Mouse (Mus musculus) stomach, embryonic 15.5 days (tissue): ENCODE measurements around the gene Prss48. TPM values are rescaled to one million over a fixed set of nuclear protein-coding genes. Genes with fewer than 3 reads are reported as not detected.

Experiments
- ATAC-seq: fragments of 200-750 bp; cut with Nextera tagmentation; 2 replicates; pipeline ENCODE4 v1.8.0; 2017; ENCODE audit warnings: low read depth, moderate number of reproducible peaks, moderate TSS enrichment; ENCODE audit not compliant: insufficient read depth, low FRiP score
- H3K27ac ChIP-seq: fragments of 300-500 bp; sonication (generic); 2 replicates; pipeline ENCODE4 v1.5.1; 2015; ENCODE audit warnings: mild to moderate bottlenecking, inconsistent platforms
- H3K27me3 ChIP-seq: fragments of 300-500 bp; sonication (generic); replicated peaks from 2 replicates; pipeline ENCODE4 v1.6.1; 2015; ENCODE audit warnings: inconsistent platforms
- H3K36me3 ChIP-seq: fragments of 300-500 bp; sonication (generic); 2 replicates; pipeline ENCODE4 v1.6.1; 2015; ENCODE audit warnings: inconsistent platforms
- H3K4me1 ChIP-seq: fragments of 300-500 bp; sonication (generic); 2 replicates; pipeline ENCODE4 v1.6.1; 2015; ENCODE audit warnings: inconsistent platforms
- H3K4me2 ChIP-seq: fragments of 300-500 bp; sonication (generic); 2 replicates; pipeline ENCODE4 v1.6.1; 2015; ENCODE audit warnings: mild to moderate bottlenecking, inconsistent platforms
- H3K4me3 ChIP-seq: fragments of 300-500 bp; sonication (generic); replicated peaks from 2 replicates; pipeline ENCODE4 v1.5.1; 2015; ENCODE audit warnings: inconsistent platforms
- H3K9ac ChIP-seq: fragments of 300-500 bp; sonication (generic); 2 replicates; pipeline ENCODE4 v1.6.1; 2015; ENCODE audit warnings: inconsistent platforms
- H3K9me3 ChIP-seq: fragments of 300-500 bp; sonication (generic); 2 replicates; pipeline ENCODE4 v1.6.1; 2016; ENCODE audit warnings: inconsistent platforms
- WGBS: fragments of 180-500 bp; shearing (Covaris S2); methylation state at CpG from one replicate; pipeline ENCODE4 v1.1.7; 2015; 5-methylcytosine and 5-hydroxymethylcytosine counted together
- polyA plus RNA-seq: library from polyadenylated mRNA; unstranded; fragments of >200 nt; fragmentation: Nextera tagmentation; extraction: Ambion mirVana; gene quantifications from 2 replicates; pipeline ENCODE4 v1.2.1, GENCODE M21; 2015

Gene Prss48
- polyA plus RNA-seq, 1 experiment from 2014 or later, result not detected

DNA sequence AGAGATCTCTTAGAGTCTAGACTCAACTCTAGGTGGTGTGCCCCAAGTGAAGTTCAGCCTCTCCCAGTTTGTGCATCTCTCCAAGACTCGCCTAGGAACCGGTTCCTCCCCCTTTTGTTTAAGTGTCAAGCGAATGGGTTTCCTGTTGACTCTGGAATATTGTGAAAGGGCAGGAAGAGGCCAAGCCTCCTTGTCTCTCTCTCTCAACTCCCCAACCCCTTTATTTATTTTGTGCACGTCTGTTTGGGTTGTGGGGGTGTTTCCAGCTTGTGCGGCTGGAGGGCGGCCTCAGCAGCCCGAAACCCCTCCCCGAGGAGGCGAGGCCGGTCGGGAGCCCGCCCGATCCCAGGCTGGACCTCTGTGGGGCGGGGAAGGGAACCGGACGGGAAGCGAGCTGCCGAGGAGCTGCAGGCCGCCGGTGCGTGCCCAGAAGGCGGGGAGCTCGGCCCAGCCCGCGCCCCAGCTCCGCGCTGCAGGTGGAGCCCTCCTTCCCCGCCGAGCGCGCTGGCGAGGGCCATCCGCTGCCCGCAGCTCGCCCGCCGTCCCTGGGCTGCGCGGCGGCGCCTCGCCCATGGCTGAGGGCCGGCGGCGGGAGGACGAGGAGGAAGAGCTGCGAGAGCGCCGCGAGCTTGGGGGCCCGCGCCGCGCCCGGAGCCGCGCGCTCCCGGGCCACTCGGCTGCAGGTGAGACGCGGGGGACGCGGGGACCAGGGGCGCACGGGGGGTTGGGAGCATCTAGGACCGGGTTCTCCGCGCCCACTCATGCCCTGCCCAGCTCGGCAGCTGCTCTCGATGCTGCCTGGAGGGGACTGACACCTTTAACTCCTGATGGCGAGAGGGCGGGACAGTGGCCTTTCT, 31.3 kb downstream of the Prss48 start, which contains the start of gene Sh3d19:
TSS of gene Sh3d19 (plus strand) at position 368 of the 857 bp plus-strand sequence.
- Histone ChIP-seq H3K9ac (peak within 1 kb of the TSS; percentile 73), H3K4me3 (peak within 1 kb of the TSS; percentile 87), H3K4me2 (peak within 1 kb of the TSS; percentile 79), H3K4me1 (no peaks in the 10 kb centered on the region), H3K36me3 (no peaks in the 10 kb centered on the region), H3K9me3 (no peaks in the 10 kb centered on the region), H3K27me3 (no peaks in the 10 kb centered on the region), H3K27ac (peak within 1 kb of the TSS; percentile 91)
- under 1% methylated on average over 70 of the region's 73 CpGs for WGBS
- ATAC-seq, result peak; percentile 94

DNA sequence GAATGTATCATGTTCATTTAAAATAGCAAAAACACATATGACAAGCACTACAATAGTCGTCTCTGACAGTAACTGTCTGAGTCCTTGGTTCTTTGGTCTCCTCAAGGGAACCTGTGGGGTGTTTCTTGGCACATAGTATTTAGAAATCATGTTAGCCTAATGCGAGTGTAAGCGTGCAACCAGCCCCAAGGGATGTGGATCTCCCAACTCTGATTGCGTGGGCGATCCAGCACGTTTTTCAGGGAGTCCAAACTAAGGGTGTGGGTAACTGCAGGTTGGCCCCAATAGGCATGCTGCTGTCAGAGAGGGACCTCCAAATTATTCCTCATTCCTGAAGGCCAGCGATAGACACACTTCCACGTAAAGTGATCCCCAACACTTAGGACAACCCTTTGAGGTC, 33.3 kb downstream of the Prss48 start:
- 85% methylated on average over 8 of the region's 8 CpGs for WGBS
- H3K9ac ChIP-seq, result no peak overlapping the region
- H3K36me3 ChIP-seq, result no peaks in the 10 kb centered on the region
- no peaks in the 10 kb centered on the region for H3K4me1 ChIP-seq
- no peak overlapping the region for H3K4me2 ChIP-seq
- no peak for ATAC-seq
- H3K27me3 ChIP-seq, result no peaks in the 10 kb centered on the region
- H3K4me3 ChIP-seq, result no peak overlapping the region
- no peak overlapping the region for H3K27ac ChIP-seq
- no peaks in the 10 kb centered on the region for H3K9me3 ChIP-seq

DNA sequence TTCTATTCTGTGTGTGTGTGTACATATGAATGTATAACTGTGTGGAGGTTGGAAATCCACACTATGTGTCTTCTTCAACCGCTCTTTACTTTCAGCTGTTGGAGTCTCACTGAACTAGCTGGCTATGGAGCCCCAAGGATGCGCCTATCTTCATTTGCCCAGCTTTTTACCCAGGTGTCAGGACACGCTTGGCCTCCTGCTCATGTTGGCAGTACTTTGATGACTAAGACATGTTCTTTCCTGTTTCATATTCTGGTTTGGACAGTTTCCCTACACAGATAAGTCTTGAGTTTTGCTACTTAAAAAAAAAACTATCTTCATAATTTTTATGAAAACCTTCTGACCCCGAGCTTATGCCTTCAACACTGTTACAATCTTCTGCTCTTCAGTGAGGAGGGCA, 36.8 kb downstream of the Prss48 start:
- Histone ChIP-seq H3K36me3 (no peaks in the 10 kb centered on the region), H3K9me3 (no peaks in the 10 kb centered on the region), H3K27me3 (no peaks in the 10 kb centered on the region), H3K9ac (no peak overlapping the region), H3K4me1 (no peaks in the 10 kb centered on the region), H3K27ac (no peak overlapping the region), H3K4me3 (no peak overlapping the region), H3K4me2 (no peak overlapping the region)
- ATAC-seq, result no peak
- WGBS, result 84% methylated on average over 4 of the region's 4 CpGs

DNA sequence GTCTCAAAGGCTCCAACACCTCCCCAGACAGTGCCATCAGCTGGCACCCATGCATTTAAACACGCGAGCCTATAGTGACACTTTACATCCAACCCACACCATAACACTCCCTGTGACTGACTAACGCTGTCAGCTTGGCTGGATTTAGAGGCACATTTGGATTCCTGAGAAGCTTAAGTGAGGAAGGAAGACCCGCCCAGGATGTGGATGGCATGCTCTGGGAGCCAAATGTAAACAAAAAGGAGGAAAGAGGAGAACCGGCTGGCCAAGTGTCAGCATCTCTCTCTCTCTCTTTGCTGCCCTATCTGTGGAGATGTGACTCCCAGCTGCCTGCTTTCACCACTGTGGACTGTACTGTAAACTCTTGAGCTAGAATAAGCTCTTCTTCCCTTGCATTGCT, 41.2 kb downstream of the Prss48 start:
- WGBS, result 12% methylated on average over 5 of the region's 5 CpGs
- Histone ChIP-seq H3K9me3 (no peaks in the 10 kb centered on the region), H3K27ac (0 out of 2 replicates have a peak overlapping the region, but pooled peaks have one; percentile 0), H3K4me2 (no peak overlapping the region), H3K27me3 (no peaks in the 10 kb centered on the region), H3K4me3 (no peak overlapping the region), H3K4me1 (no peaks in the 10 kb centered on the region), H3K36me3 (no peaks in the 10 kb centered on the region), H3K9ac (no peak overlapping the region)
- no peak for ATAC-seq

DNA sequence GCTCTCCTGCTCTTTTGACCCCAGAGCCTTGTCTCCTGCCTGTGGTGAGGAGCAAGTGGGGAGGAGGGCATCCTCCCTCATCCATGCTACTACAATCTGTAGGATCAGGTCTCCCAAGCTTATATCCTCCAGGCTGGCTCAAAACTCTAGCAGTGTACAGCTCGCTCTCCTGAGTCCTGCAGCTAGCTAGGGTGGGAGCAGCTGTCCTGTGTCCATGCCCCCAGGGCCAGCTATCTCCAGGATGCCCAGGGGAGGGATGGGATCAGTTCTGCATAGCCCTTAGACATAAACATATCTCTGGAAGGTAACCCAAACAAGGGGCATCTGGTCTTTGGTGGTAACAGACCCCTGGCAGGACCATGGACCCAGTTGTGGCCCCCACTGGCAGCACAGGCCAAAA, 42.6 kb downstream of the Prss48 start:
- no peaks in the 10 kb centered on the region for H3K27me3 ChIP-seq
- H3K36me3 ChIP-seq, result no peaks in the 10 kb centered on the region
- no peak overlapping the region for H3K4me2 ChIP-seq
- no peak for ATAC-seq
- no peak overlapping the region for H3K27ac ChIP-seq
- H3K4me3 ChIP-seq, result no peak overlapping the region
- WGBS, result 65% methylated on average over 1 of the region's 1 CpGs
- no peak overlapping the region for H3K9ac ChIP-seq
- no peaks in the 10 kb centered on the region for H3K4me1 ChIP-seq
- H3K9me3 ChIP-seq, result no peaks in the 10 kb centered on the region

DNA sequence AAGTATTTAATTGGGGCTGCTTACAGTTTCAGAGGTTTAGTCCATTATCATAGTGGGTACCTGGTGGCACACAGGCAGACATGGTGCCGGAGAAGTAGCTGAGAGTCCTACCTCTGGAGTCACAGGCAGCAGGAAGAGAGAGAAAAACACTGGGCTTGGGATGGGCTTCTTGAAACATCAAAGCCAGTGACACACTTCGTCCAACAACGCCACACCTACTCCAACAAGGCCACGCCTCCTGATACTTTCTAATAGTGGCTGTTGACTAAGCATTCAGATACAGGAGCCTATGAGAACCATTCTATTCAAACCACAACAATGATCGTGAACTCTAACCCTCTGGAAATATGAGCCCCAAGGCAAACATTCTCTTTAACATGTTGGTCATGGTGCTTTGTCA, 46.6 kb downstream of the Prss48 start:
- Histone ChIP-seq H3K4me2 (no peak overlapping the region), H3K36me3 (no peaks in the 10 kb centered on the region), H3K27ac (no peak overlapping the region), H3K4me1 (no peaks in the 10 kb centered on the region), H3K27me3 (no peaks in the 10 kb centered on the region), H3K4me3 (no peak overlapping the region), H3K9ac (no peak overlapping the region), H3K9me3 (no peaks in the 10 kb centered on the region)
- 82% methylated on average over 5 of the region's 5 CpGs for WGBS
- ATAC-seq, result no peak

DNA sequence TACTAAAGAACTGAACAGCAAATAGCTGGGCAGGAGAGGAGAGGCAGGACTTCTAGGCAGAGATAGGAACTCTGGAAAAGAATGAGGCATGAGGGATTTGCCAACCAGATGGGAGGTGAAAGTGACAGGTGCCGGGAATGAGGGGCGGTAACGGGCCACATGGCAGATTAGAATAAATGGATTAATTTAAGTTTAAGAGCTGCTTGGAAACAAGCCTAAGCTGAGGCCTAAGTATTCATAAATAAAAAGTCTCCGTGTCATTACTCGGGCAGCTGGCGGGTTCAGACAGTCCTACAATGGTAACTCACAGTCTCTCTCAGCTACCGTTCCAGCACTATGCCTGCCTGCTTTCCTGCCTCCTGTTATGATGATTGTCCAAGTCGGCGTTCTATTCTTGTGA, 47.0 kb downstream of the Prss48 start:
- no peak overlapping the region for H3K9ac ChIP-seq
- H3K36me3 ChIP-seq, result no peaks in the 10 kb centered on the region
- H3K4me3 ChIP-seq, result no peak overlapping the region
- H3K4me1 ChIP-seq, result no peaks in the 10 kb centered on the region
- no peaks in the 10 kb centered on the region for H3K27me3 ChIP-seq
- ATAC-seq, result no peak
- H3K9me3 ChIP-seq, result no peaks in the 10 kb centered on the region
- no peak overlapping the region for H3K4me2 ChIP-seq
- WGBS, result 81% methylated on average over 9 of the region's 9 CpGs
- H3K27ac ChIP-seq, result no peak overlapping the region

DNA sequence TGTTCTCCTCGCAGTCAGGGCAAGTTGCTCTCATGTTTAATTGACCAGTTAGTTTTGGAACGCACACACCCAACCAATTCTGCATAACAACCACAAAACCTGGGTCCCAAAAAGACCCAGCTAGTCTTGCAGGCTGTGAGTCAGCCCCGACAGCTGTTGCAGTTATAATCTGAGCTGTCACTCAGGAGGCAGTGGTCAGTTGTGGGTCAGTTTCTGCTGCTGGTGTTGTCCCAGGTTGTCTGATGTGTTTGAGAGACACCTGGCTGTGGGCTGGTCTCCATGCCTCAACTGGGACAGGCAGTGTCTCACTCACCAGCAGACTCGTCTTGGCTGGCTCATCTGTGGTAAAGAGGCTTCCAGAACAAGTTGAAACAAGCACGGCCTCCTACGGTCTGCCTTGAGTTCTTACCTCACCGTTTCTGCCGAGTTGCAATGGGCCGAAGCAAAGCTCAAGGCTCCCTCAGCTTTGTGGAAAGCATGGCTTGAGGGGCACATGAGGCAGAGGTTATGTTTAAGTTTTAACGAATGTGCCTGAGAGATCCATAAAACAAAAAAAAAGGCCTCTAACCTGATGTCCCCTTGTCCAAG, 49.5 kb downstream of the Prss48 start:
- H3K27ac ChIP-seq, result no peak overlapping the region
- H3K36me3 ChIP-seq, result no peaks in the 10 kb centered on the region
- H3K9ac ChIP-seq, result no peak overlapping the region
- H3K4me1 ChIP-seq, result no peaks in the 10 kb centered on the region
- H3K4me3 ChIP-seq, result no peak overlapping the region
- H3K4me2 ChIP-seq, result no peak overlapping the region
- no peak for ATAC-seq
- 83% methylated on average over 10 of the region's 10 CpGs for WGBS
- no peaks in the 10 kb centered on the region for H3K9me3 ChIP-seq
- H3K27me3 ChIP-seq, result no peaks in the 10 kb centered on the region

DNA sequence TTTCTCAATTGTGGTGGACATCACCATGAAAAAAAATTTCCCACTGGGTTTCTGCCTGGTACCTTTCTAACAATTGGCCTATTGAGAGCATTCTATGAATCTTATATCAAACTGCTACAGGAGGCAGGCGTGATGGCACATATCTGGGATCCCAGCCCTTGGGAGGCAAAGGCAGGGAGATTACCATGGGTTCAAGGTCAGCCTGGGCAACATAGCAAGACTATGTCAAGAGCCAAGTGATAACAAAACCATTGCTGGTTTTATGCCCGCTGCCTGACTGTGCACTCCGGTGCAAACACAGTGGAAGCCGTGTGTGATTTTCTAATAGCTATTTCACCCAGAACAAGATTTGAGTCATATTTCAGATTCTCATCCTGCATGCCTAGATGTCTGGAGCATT, 51.4 kb downstream of the Prss48 start:
- Histone ChIP-seq H3K27ac (no peak overlapping the region), H3K9me3 (no peaks in the 10 kb centered on the region), H3K27me3 (no peaks in the 10 kb centered on the region), H3K4me3 (no peak overlapping the region), H3K4me2 (no peak overlapping the region), H3K9ac (no peak overlapping the region), H3K4me1 (no peaks in the 10 kb centered on the region), H3K36me3 (no peaks in the 10 kb centered on the region)
- ATAC-seq, result no peak
- WGBS, result 74% methylated on average over 4 of the region's 4 CpGs

Other genes with a start within 250 kb of the Prss48 start
- 4.6 and 4.7 TPM in 2 replicates for gene Fam160a1, start 185.2 kb downstream of the Prss48 start, polyA plus RNA-seq
- 2.8 and 3.0 TPM in 2 replicates for gene Glt28d2, start 115.0 kb downstream of the Prss48 start, polyA plus RNA-seq
- gene Gm37240, start 115.0 kb downstream of the Prss48 start, polyA plus RNA-seq, result 7.1 and 8.6 TPM in 2 replicates
- gene Sh3d19, start 31.4 kb downstream of the Prss48 start, polyA plus RNA-seq, result 41.5 and 43.7 TPM in 2 replicates
- gene Rps3a1, start 140.2 kb upstream of the Prss48 start, polyA plus RNA-seq, result 1,309 and 1,341 TPM in 2 replicates
- gene Lrba, start 222.2 kb upstream of the Prss48 start, polyA plus RNA-seq, result 4.5 and 4.6 TPM in 2 replicates